Mouse (Mus musculus): Measurements from ENCODE around the gene Adcy9. TPM values are rescaled to one million over a fixed set of nuclear protein-coding genes. Genes with fewer than 3 reads are reported as not detected.

Gene Adcy9
- polyA plus RNA-seq, 1 experiment = 3.3 TPM

- Histone ChIP-seq H3K4me3 (ENCODE audit: extremely low read depth, insufficient read depth, insufficient read length) (no peak overlapping the region), H3K27me3 (ENCODE audit: control insufficient read depth, insufficient read depth, low read length) (no peaks in the 10 kb centered on the region), H3K36me3 (ENCODE audit: control insufficient read depth, insufficient read depth, low read length) (no peaks in the 10 kb centered on the region), H3K27ac (ENCODE audit: insufficient read depth, low read length) (no peak overlapping the region), H3K4me1 (ENCODE audit: control insufficient read depth, insufficient read depth, insufficient read length) (peaks cover 8% of the 10 kb centered on the region; the same call in 1 of the 2 replicates)
- WGBS = 68% methylated on average over 4 of the region's 4 CpGs
- DNase-seq (ENCODE audit: low read depth in 1 of 2, low spot score in 2 of 2) = no peak
- no peak for TF ChIP-seq CTCF (IDR thresholded peaks at IDR 0.05; ENCODE audit: extremely low read depth, insufficient read depth, insufficient read length, insufficient replicate concordance)
- no peak for TF ChIP-seq POLR2A (IDR thresholded peaks at IDR 0.05; ENCODE audit: low read depth, low read length)
Measured at GRCm38 (mm10) chr16:4383473-4384038, 36.7 kb downstream of the Adcy9 start.

GRCm38 (mm10) chr16:4382406-4382805 lies 37.9 kb downstream of the Adcy9 start:
- WGBS = 93% methylated on average over 3 of the region's 3 CpGs
- no peaks in the 10 kb centered on the region for H3K27me3 ChIP-seq (ENCODE audit: control insufficient read depth, insufficient read depth, low read length)
- no peak overlapping the region for H3K4me3 ChIP-seq (ENCODE audit: extremely low read depth, insufficient read depth, insufficient read length)
- H3K27ac ChIP-seq (ENCODE audit: insufficient read depth, low read length) = no peak overlapping the region
- no peak for DNase-seq (ENCODE audit: low read depth in 1 of 2, low spot score in 2 of 2)
- TF ChIP-seq CTCF (IDR thresholded peaks at IDR 0.05; ENCODE audit: extremely low read depth, insufficient read depth, insufficient read length, insufficient replicate concordance) = no peak
- no peak for TF ChIP-seq POLR2A (IDR thresholded peaks at IDR 0.05; ENCODE audit: low read depth, low read length)
- H3K4me1 ChIP-seq (ENCODE audit: control insufficient read depth, insufficient read depth, insufficient read length) = peaks cover 8% of the 10 kb centered on the region; the same call in 1 of the 2 replicates
- H3K36me3 ChIP-seq (ENCODE audit: control insufficient read depth, insufficient read depth, low read length) = no peaks in the 10 kb centered on the region

- DNase-seq (ENCODE audit: low read depth in 1 of 2, low spot score in 2 of 2) = peak; percentile 4 to 17
- Histone ChIP-seq H3K27me3 (ENCODE audit: control insufficient read depth, insufficient read depth, low read length) (no peaks in the 10 kb centered on the region), H3K27ac (ENCODE audit: insufficient read depth, low read length) (no peak overlapping the region), H3K36me3 (ENCODE audit: control insufficient read depth, insufficient read depth, low read length) (no peaks in the 10 kb centered on the region), H3K4me1 (ENCODE audit: control insufficient read depth, insufficient read depth, insufficient read length) (peaks cover 8% of the 10 kb centered on the region; the same call in 1 of the 2 replicates), H3K4me3 (ENCODE audit: extremely low read depth, insufficient read depth, insufficient read length) (no peak overlapping the region)
- TF ChIP-seq POLR2A (IDR thresholded peaks at IDR 0.05; ENCODE audit: low read depth, low read length) (no peak), CTCF (IDR thresholded peaks at IDR 0.05; ENCODE audit: extremely low read depth, insufficient read depth, insufficient read length, insufficient replicate concordance) (no peak)
- WGBS = 16% methylated on average over 4 of the region's 4 CpGs
Measured at GRCm38 (mm10) chr16:4381487-4381886, 38.8 kb downstream of the Adcy9 start.

- H3K4me1 ChIP-seq (ENCODE audit: control insufficient read depth, insufficient read depth, insufficient read length) = peaks cover 8% of the 10 kb centered on the region; the same call in 1 of the 2 replicates
- H3K27ac ChIP-seq (ENCODE audit: insufficient read depth, low read length) = no peak overlapping the region
- no peaks in the 10 kb centered on the region for H3K27me3 ChIP-seq (ENCODE audit: control insufficient read depth, insufficient read depth, low read length)
- H3K4me3 ChIP-seq (ENCODE audit: extremely low read depth, insufficient read depth, insufficient read length) = no peak overlapping the region
- whole genome bisulfite sequencing = 89% methylated on average over 1 of the region's 1 CpGs
- DNase-seq (ENCODE audit: low read depth in 1 of 2, low spot score in 2 of 2) = no peak
- H3K36me3 ChIP-seq (ENCODE audit: control insufficient read depth, insufficient read depth, low read length) = no peaks in the 10 kb centered on the region
- no peak for TF ChIP-seq CTCF (IDR thresholded peaks at IDR 0.05; ENCODE audit: extremely low read depth, insufficient read depth, insufficient read length, insufficient replicate concordance)
- no peak for TF ChIP-seq POLR2A (IDR thresholded peaks at IDR 0.05; ENCODE audit: low read depth, low read length)
Measured at GRCm38 (mm10) chr16:4378788-4379187, 41.5 kb downstream of the Adcy9 start.

GRCm38 (mm10) chr16:4377556-4377955 lies 42.7 kb downstream of the Adcy9 start:
- no peak overlapping the region for H3K4me3 ChIP-seq (ENCODE audit: extremely low read depth, insufficient read depth, insufficient read length)
- H3K4me1 ChIP-seq (ENCODE audit: control insufficient read depth, insufficient read depth, insufficient read length) = peaks cover 5% of the 10 kb centered on the region; the same call in 1 of the 2 replicates
- no peak for DNase-seq (ENCODE audit: low read depth in 1 of 2, low spot score in 2 of 2)
- no peak overlapping the region for H3K27ac ChIP-seq (ENCODE audit: insufficient read depth, low read length)
- no peaks in the 10 kb centered on the region for H3K36me3 ChIP-seq (ENCODE audit: control insufficient read depth, insufficient read depth, low read length)
- TF ChIP-seq CTCF (IDR thresholded peaks at IDR 0.05; ENCODE audit: extremely low read depth, insufficient read depth, insufficient read length, insufficient replicate concordance) = no peak
- no peak for TF ChIP-seq POLR2A (IDR thresholded peaks at IDR 0.05; ENCODE audit: low read depth, low read length)
- no peaks in the 10 kb centered on the region for H3K27me3 ChIP-seq (ENCODE audit: control insufficient read depth, insufficient read depth, low read length)
- WGBS = 91% methylated on average over 5 of the region's 5 CpGs

GRCm38 (mm10) chr16:4374780-4375380 lies 45.4 kb downstream of the Adcy9 start:
- TF ChIP-seq CTCF (IDR thresholded peaks at IDR 0.05; ENCODE audit: extremely low read depth, insufficient read depth, insufficient read length, insufficient replicate concordance) (no peak), POLR2A (IDR thresholded peaks at IDR 0.05; ENCODE audit: low read depth, low read length) (no peak)
- 54% methylated on average over 7 of the region's 7 CpGs for WGBS
- no peaks in the 10 kb centered on the region for H3K4me1 ChIP-seq (ENCODE audit: control insufficient read depth, insufficient read depth, insufficient read length)
- H3K27me3 ChIP-seq (ENCODE audit: control insufficient read depth, insufficient read depth, low read length) = no peaks in the 10 kb centered on the region
- no peak for DNase-seq (ENCODE audit: low read depth in 1 of 2, low spot score in 2 of 2)
- H3K27ac ChIP-seq (ENCODE audit: insufficient read depth, low read length) = no peak overlapping the region
- no peaks in the 10 kb centered on the region for H3K36me3 ChIP-seq (ENCODE audit: control insufficient read depth, insufficient read depth, low read length)
- no peak overlapping the region for H3K4me3 ChIP-seq (ENCODE audit: extremely low read depth, insufficient read depth, insufficient read length)

- WGBS = 92% methylated on average over 5 of the region's 5 CpGs
- H3K36me3 ChIP-seq (ENCODE audit: control insufficient read depth, insufficient read depth, low read length) = no peaks in the 10 kb centered on the region
- H3K27me3 ChIP-seq (ENCODE audit: control insufficient read depth, insufficient read depth, low read length) = no peaks in the 10 kb centered on the region
- TF ChIP-seq CTCF (IDR thresholded peaks at IDR 0.05; ENCODE audit: extremely low read depth, insufficient read depth, insufficient read length, insufficient replicate concordance) (no peak), POLR2A (IDR thresholded peaks at IDR 0.05; ENCODE audit: low read depth, low read length) (no peak)
- no peak overlapping the region for H3K4me3 ChIP-seq (ENCODE audit: extremely low read depth, insufficient read depth, insufficient read length)
- no peaks in the 10 kb centered on the region for H3K4me1 ChIP-seq (ENCODE audit: control insufficient read depth, insufficient read depth, insufficient read length)
- DNase-seq (ENCODE audit: low read depth in 1 of 2, low spot score in 2 of 2) = no peak
- H3K27ac ChIP-seq (ENCODE audit: insufficient read depth, low read length) = no peak overlapping the region
Measured at GRCm38 (mm10) chr16:4374270-4374669, 46.0 kb downstream of the Adcy9 start.
